Mouse (Mus musculus) regulatory T cell (primary cell): ENCODE measurements around the gene Bcl7b.

Experiments used
- in situ Hi-C: fragments of 300-600 bp; cut with MboI, MseI; formaldehyde crosslinking; loops from one replicate; pipeline ENCODE4 v1.15.1; 2025; ENCODE audit warnings: high pct_unique_total_duplicates

Gene Bcl7b

DNA sequence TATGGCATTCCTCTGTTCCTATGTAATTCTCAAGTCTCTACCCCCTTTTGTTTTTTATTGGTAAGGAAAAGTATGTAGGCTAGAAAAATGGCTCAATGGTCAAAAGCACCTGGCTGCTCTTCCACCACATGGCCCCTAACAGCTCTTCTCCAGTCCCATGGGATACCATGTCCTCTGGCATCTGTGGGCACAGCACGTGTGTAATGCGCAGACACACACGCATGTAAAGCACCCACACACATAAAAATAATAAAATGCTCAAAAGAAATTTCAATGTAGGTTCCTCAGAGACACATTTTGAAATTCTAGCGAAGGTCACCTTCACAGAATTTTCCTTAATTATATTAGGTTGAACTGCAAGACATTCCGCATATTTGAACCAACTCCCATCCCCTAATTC lies 1.4 kb downstream of the Bcl7b start:
- in situ Hi-C loops, result no loop called here

DNA sequence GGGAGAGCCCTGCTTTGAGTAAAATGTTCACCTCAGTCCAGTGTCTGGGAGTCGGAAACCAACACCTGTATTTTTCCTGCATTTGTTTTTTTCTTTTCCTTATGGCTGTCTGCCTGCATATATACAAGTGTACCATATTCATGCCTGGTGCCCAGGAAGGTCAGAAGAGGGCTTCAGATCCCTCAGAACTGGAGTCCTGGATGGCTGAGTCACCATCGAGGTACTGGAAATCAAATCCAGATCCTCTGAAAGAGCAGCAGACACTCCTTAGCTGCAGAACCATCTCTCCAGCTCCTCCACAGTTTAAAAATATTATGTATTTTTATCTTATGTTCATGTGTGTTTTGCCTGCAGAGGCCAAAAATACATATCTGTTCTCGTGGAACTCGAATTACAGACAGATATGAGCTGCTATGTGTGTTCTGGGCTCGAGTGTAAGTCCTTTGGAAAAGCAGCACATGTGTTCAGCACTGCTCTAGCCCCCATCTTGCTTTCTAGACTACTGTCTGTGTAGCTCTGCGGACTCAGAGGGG lies 3.7 kb downstream of the Bcl7b start:
- in situ Hi-C loops, result loop anchor here (10.0 kb wide), 1 partner anchor 53 kb away; no protein-coding TSS in a partner anchor

GRCm38 (mm10) chr5:135172986-135173385 lies 4.9 kb downstream of the Bcl7b start:
- in situ Hi-C loops, result loop anchor here (10.0 kb wide), 1 partner anchor 52 kb away; no protein-coding TSS in a partner anchor

GRCm38 (mm10) chr5:135175086-135175485 lies 7.0 kb downstream of the Bcl7b start:
- in situ Hi-C loops, result loop anchor here (10.0 kb wide), 1 partner anchor 50 kb away; no protein-coding TSS in a partner anchor

DNA sequence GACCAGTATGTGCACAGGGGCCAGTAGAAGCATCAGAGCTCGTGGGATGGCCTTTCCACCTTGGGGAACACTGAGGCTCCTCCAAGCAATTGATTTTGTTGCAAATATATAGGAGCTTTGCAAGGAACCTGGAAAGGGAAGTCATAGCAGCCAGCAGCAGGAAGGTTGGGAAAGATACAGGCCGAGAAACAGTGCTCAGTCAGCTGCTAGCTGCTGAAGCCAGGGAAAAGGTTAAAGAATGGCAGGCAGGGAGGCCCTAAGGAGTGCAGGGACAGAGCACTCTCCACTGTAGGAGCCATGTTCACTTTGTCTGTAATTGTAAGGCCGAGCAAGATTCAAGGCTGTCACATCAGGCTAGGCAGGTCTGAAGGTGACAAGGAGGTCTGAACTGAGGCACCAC lies 10.4 kb downstream of the Bcl7b start:
- in situ Hi-C loops, result loop anchor here (10.0 kb wide), 1 partner anchor 46 kb away; no protein-coding TSS in a partner anchor

DNA sequence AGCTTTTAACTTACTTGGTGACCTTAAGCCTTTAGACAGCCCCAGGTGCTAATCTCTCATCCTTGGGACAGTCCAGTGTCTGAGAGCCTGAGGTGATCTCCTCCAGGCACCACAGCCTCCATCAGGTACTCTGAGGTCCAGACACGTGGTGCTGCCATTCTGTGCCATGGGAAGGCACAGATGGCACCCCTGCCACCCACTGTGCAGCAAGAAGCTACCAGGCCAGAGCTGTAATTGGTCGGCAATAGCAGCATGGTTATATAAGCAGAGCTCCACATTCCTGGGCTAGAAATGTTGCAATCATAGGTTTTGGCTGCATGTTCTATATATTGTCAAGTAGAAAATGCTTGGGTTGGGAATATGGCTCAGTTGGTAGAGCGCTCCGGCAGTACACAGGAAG lies 10.9 kb downstream of the Bcl7b start:
- in situ Hi-C loops, result loop anchor here (10.0 kb wide), 1 partner anchor 46 kb away; no protein-coding TSS in a partner anchor

- in situ Hi-C loops, result loop anchor here (10.0 kb wide), 1 partner anchor 45 kb away; no protein-coding TSS in a partner anchor
Observed at GRCm38 (mm10) chr5:135179616-135180015, 11.5 kb downstream of the Bcl7b start.

- in situ Hi-C loops, result no loop called here
Observed at GRCm38 (mm10) chr5:135180796-135181195, 12.7 kb downstream of the Bcl7b start.

- in situ Hi-C loops, result no loop called here
Observed at GRCm38 (mm10) chr5:135181776-135182175, 13.7 kb downstream of the Bcl7b start.

DNA sequence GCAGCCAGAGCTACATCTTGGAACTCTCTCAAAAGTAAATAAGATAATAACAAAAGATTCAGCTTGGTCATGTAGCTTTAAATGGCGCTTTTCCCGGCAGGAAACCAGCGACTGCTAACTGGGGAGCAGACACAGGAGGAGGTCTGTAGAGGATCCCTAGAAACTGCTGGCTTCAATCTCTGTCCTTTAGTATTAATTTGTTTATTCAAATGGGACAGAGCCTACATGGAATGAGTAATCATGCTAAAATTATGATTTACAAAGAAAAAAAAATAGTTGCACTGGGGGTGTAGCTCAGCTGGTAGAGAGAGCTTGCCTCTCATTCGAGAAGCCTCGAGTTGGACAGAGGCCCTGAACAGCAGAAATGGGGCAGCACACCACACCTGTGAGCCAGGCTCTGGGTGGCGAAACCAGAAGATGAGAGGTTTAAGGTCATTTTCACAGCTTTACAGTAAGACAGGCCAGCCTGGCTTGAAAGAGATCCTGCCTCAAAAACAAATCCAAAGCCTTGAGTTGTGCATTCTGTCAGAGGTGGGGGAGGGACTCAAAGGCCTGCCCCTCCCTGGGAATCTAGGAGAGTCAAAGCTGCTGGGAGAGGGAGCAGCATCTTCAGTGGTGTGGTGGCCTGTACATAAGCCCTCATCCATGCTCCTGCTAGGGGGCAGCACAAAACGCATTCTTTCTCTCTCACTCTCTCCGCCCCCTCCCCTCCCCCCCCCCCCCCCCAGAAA lies 15.2 kb downstream of the Bcl7b start:
- in situ Hi-C loops, result no loop called here

- in situ Hi-C loops, result no loop called here
Observed at GRCm38 (mm10) chr5:135185016-135185415, 16.9 kb downstream of the Bcl7b start.

- in situ Hi-C loops, result no loop called here
Observed at GRCm38 (mm10) chr5:135185596-135185995, 17.5 kb downstream of the Bcl7b start.

GRCm38 (mm10) chr5:135186231-135186620 lies 18.1 kb downstream of the Bcl7b start:
- in situ Hi-C loops, result no loop called here

- in situ Hi-C loops, result no loop called here
Observed at GRCm38 (mm10) chr5:135186621-135187348, 18.7 kb downstream of the Bcl7b start, which contains the start of gene Baz1b. Baz1b (plus strand) TSS chr5:135187264.

DNA sequence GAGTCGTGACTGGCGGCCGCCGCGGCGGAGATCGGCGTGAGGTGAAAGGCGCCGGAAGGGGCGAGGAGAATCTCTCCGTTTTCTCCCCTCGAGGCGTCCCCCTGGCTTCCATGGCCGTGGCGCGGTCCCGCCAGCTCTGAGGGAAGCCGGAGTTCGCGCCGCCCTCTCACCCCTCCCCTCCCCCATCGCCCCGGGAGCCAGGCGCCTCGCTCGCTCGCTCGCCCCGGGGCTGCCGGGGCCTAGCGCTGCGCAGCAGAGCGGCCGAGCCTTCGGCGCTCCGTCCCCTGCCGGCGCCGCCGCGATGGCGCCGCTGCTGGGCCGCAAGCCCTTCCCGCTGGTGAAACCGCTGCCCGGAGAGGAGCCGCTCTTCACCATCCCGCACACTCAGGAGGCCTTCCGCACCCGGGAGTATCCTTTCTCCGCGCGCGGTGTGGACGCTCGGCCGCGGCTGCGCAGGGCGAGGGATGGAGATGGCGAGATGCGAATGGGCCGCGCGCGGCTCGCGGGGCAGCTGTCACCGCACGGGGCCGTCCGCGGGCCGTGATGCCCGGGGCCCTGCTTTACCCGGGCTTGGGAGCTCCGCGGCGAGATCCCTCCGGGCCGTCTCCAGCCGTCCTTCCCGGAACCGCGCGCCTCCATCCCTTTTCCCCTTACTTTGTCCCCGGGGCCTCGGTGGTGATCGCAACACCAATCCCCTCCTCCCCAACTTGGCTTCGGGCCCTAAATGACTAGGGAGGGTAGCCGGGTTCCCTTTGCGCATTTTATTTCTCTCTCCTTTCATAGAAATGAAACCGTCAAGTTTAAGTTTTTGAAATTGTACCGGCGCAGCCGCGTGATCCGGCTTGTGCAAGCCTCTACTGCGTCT lies 19.5 kb downstream of the Bcl7b start:
- in situ Hi-C loops, result no loop called here

GRCm38 (mm10) chr5:135188214-135188554 lies 20.1 kb downstream of the Bcl7b start:
- in situ Hi-C loops, result no loop called here

DNA sequence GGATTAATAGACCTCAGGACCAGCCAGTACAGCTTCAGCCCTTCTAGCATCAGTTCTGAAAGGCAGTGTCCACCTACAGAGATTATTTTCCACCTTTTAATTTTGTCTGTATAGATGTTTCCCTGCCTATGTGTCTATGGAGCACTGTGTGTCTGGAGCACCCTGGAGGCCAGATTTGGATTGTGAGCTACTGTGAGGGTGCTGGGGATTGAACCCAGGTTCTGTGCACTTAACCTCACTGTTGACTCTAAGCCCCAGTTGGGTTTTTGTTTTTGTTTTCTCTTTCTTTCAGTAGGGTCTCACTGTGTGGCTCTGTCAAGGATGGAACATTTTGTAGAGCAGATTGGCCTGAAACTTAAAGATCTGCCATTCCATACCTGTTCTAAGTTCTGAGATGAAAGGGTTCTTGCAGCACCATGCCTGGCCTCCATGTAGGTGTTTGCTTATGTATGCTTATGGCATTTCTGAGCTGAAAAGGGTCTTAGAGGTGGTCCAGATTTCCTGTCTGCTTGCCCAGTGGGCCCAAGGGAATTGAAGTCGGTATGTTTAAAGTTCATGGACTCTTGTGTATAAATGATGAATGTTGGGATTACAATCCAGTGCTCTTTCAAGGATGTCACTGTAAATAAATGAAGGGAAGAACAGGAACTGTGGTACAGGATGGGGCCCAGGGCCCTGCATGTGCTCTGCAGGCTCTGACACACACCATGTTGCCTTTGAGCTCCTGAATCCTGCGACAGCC lies 21.4 kb downstream of the Bcl7b start:
- in situ Hi-C loops, result no loop called here

DNA sequence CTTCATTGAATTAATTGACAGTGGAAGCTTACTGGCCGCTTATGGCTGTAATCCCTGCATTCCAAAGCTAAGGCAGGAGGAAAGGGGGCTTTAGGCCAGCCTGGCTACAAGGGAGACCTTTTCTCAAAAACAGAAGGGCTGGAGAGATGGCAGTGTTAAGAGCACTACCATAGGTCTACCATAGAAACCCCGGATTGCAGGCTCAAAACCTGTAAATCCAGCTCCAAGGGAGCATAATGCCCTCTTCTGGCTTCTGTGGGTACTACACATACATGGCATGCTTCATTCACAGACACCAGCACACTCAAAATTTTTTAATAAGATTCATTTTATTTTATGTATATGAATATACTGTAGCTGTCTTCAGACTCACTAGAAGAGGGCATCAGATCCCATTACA lies 23.5 kb downstream of the Bcl7b start:
- in situ Hi-C loops, result no loop called here

DNA sequence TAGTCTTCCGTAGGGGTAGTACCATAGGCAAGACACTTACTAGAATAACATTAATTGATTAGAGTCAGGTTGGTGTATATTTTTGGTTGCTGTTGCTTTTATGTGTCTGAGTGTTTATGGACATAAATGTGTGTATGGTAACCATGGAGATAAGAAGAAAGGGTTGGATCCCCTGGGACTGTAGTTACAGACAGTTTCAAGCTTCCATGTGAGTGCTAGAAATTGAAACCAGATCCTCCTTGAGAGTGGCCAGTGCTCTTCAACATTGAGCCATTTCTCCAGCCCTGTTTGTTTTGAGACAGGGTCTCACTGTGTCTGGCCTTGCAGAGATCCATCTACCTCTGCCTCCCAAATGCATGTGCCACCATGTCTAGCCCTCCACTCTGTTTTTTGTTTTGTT lies 24.3 kb downstream of the Bcl7b start:
- in situ Hi-C loops, result no loop called here

DNA sequence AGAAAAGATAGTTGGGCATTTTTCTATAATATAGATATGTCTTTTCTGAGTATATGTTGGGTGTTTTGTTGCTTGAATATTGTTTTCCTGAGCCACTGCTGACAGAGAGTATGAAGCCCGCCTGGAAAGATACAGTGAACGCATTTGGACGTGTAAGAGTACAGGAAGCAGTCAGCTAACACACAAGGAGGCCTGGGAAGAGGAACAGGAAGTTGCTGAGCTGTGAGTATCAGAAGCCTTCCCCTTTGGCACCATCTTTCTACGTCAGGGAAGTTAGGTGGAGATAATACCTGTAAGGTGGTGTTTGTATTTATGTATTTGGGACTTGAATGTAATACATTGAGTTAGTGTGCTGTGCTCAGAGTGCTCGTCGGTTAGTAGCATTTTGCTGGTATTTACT lies 28.3 kb downstream of the Bcl7b start:
- in situ Hi-C loops, result no loop called here

- in situ Hi-C loops, result no loop called here
Observed at GRCm38 (mm10) chr5:135202763-135203162, 34.7 kb downstream of the Bcl7b start.
